Mouse (Mus musculus) frontal cortex, postnatal 25 days (tissue): ENCODE data around the gene Olfr282.
A peak's percentile ranks its signal among the peaks of the same experiment; 100 is the strongest.
"Not testable (repeated sequence)": the region's sequence is repeated elsewhere in the genome, so short reads cannot be mapped to it uniquely, and the experiment has no call there.

Experiments
- DNase-seq, 2 experiments: peaks; one replicate each; pipeline ENCODE4 v3.0.0; 2022; ENCODE audit warnings: low spot score in 2 of 2

Gene Olfr282

DNA sequence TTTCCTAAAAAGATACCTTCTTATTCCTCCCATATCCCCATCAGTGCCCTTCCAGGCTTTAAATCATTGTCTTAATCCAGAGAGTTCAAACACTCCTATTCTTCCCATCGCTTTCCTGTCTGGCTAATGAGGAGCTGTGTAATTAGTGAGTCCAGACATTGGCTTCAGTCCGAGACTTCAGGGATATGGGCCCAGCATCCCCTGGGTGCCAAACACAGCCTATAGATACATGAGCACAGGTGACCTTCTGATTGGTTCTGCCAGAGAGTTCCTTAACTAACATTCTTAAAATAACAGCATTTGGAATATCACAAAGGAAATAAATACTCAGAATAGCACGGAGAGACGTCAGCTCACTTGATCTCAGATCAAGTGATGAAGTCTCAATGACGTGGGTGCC is at the start of gene Olfr282:
TSS of gene Olfr282 (plus strand) at position 301 of the 400 bp plus-strand sequence.
- DNase-seq = not testable (repeated sequence)

DNA sequence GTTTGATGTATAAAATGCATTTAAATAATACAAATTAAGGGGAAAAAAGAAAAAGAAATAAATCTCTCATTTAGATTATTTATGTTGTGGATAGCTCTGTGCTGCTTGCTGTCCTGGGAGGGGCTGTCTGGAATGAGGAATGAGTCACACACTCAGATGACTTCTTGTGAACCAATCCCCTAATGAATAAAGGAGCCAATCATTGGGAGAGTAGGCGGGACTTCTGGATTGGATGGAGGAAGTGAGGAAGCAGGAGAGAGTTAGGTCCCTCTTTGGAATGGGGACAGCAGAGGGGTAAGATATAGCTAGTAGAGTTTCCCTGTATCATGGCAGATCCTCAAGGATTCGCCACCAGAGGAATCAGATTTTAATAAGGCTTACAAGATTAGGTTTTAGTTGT is 43.4 kb upstream of the Olfr282 start:
- DNase-seq = no peak

GRCm38 (mm10) chr15:98389796-98390195 is 41.2 kb upstream of the Olfr282 start:
- peak; percentile 19 to 61 for DNase-seq

- no peak for DNase-seq
Measured at GRCm38 (mm10) chr15:98391081-98391902, 39.7 kb upstream of the Olfr282 start.

- DNase-seq = no peak
Measured at GRCm38 (mm10) chr15:98391903-98392187, 39.2 kb upstream of the Olfr282 start.

GRCm38 (mm10) chr15:98397136-98397535 is 33.9 kb upstream of the Olfr282 start:
- DNase-seq = no peak

DNA sequence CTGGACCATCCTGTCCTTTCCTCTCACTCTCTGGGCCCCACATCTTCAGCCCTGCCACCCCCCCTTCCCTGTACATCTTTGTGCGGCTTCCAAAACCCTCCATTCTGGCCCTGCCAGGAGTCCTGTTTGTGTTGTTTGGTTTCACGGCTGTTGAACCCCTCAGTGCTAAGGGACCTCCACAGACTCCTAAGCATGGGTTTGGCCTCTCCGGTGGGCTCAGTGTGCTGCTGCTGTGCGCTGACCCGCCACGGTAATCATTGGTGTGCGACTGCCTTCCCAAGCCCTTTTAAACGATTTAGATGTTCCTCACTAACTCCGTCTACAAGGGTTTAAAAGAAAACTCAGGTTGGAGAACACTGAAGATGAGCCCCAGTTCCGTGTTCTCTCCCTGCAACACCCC is 28.7 kb upstream of the Olfr282 start:
- DNase-seq = no peak

GRCm38 (mm10) chr15:98408406-98409060 is 22.5 kb upstream of the Olfr282 start:
- peak; percentile 7 to 18 for DNase-seq

GRCm38 (mm10) chr15:98409635-98410034 is 21.4 kb upstream of the Olfr282 start:
- no peak for DNase-seq

DNA sequence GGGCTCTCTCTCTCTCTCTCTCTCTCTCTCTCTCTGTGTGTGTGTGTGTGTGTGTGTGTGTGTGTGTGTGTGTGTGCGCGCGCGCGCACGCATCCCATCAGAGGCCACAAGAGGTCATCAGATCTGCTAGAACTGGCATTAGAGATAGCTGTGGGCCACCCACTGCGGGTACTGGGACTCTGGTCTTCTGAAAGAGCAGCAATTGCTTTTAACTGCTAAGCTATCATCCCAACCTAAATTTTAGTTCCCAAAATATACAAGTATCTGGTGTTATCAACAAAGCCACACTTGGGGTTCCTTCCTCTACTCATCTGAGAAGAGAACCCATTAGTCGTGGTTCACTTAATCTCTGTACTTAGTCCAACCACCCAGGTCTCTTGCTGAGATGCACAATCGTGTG is 20.8 kb upstream of the Olfr282 start:
- no peak for DNase-seq

DNA sequence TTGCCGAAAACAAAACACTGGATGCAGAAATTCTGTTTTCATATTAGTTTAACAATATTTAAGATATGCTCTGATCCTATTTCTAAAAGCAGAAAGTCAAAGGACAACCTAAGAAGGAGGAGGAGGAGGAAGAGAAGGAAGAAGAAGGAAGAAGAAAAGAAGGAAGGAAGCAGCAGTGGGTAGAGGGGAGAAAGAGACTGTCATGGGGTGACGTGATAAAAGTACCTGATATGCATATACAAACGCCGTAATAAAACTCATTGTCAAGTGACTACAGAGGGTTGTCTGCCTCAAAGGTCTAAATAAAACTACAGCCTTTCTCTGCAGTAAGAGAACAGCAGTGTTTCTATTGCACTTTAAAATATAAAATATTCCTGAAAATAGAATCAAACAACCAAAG is 15.0 kb upstream of the Olfr282 start:
- DNase-seq = no peak

GRCm38 (mm10) chr15:98416802-98417201 is 14.2 kb upstream of the Olfr282 start:
- not testable (repeated sequence) for DNase-seq

GRCm38 (mm10) chr15:98417285-98417684 is 13.7 kb upstream of the Olfr282 start:
- not testable (repeated sequence) for DNase-seq

- DNase-seq = no peak
Measured at GRCm38 (mm10) chr15:98418096-98418495, 12.9 kb upstream of the Olfr282 start.

DNA sequence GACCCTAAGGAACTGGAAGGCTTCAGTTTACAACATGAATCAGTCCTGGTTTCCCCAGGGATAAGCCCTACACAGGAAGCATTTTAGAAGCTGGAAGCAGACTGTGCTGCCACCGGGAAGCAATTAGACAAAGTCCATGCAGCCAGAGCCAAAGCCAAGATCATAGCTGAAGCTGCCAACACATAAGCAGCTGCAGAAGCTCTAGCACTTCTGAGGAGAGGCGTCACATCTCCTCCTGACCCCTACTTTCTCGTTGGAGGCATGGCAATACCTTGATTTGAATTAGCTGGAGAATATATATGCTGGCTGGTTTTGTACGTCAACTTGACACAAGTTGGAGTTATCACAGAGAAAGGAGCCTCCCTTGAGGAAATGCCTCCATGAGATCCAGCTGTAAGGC is 10.1 kb upstream of the Olfr282 start:
- DNase-seq = no peak

DNA sequence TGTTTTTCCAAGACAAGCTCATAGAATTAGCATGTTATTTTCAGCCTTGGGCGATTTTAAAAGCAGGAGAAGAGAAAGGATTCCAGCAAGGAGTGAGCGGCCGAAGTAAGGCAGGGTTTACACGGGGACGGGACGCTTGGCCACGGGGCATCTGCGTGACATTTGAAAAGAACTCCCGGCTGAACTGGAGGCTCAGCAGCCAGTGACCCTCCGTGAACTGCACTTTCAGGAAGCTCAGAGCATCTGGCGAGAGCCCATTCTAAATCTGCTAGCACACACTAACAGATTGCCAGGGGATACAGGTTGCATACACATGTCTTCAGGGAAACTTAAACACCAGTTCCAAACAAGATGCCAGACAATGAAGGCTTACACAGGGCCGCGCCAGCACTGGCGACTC is 6.7 kb upstream of the Olfr282 start:
- DNase-seq = no peak

DNA sequence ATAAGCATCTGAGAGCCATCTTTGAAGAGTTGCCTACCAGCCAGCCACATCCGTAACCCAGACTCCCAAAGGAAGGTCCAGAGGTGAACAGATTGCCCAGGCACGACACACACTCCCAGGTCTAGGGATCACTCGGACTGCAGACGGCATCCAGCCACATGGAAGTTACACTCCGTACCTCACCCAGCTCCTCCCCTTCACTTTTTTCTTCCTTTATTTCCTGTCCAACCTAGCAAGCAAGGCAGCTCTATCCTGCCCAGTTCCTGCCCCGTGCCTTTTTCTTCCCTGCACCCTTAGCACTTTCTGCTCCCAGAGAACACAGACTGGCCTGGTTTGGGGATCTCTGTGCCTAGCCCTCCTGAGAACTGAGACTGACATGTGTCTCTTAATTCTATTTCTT is 6.3 kb upstream of the Olfr282 start:
- DNase-seq = no peak

DNA sequence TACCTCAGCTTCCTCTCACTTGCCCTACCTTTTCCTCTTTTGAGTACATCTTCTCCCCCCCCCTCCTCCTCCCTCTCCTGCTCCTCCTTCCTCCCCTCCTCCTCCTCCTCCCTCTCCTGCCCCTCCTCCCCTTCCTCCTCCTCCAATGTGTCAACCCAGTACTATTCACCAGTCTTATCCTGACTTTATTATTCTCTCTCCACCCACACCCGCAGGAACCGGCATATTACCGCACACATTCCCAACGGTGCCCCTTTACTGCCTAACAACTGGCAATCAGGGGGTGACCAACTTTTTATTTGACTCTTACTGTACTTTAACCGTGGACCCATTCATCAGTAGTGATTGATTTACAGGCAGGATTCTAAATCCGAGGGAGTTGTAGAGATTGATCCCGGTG is 5.8 kb upstream of the Olfr282 start:
- DNase-seq = no peak

GRCm38 (mm10) chr15:98444561-98444960 is 13.5 kb downstream of the Olfr282 start:
- no peak for DNase-seq

DNA sequence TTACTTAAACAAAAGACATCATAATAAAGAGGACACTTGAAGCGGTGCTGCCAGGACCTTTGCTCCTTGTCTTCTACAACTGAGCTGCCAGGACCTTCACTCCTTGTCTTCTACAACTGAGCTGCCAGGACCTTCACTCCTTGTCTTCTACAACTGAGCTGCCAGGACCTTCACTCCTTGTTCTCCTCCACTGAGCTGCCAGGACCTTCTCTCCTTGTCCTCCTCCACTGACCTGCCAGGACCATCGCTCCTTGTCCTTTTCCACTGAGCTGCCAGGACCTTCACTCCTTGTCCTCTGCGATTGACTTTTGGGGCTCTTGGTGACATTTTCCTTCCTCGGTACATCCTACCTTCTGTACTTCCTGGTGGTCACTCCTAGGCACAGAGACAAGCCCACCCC is 17.5 kb downstream of the Olfr282 start:
- no peak for DNase-seq

DNA sequence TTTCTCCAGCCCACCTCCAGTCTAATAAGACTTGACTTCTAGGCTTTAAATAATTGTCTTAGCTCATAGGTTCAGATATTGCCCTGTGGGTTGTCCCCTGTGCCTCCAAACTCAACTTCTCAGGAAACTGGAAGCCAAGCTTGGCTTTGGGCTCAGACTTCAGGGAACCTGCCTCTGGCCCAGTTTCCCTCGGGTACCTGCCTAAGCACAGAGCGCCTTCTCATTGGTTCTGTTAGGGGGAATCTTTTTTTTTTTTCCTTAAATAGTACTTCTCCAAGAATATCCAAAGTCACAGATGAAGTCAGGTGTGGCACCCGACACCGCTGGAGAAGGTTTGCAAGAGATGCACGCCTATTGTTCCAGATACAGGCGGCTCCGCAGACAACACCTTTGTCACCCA is 21.3 kb downstream of the Olfr282 start, which contains the start of gene Olfr281:
TSS of gene Olfr281 (plus strand) at position 301 of the 400 bp plus-strand sequence.
- no peak for DNase-seq

- DNase-seq = no peak
Measured at GRCm38 (mm10) chr15:98469596-98469995, 38.6 kb downstream of the Olfr282 start, which contains the start of gene OR5BS1P. Gene OR5BS1P (plus strand): TSS chr15:98469896.

GRCm38 (mm10) chr15:98471539-98471938 is 40.5 kb downstream of the Olfr282 start:
- no peak for DNase-seq
